Mouse (Mus musculus) MEL (cell line): ENCODE data around the gene Csnk1e. TPM values are rescaled to one million over a fixed set of nuclear protein-coding genes. Genes with fewer than 3 reads are reported as not detected.

Experiments
- DNase-seq: peaks from one replicate; pipeline ENCODE4 v3.0.0; 2011; ENCODE audit warnings: low read depth, low spot score
- H3K27ac ChIP-seq: 2 replicates; pipeline ENCODE4 v1.5.1; 2012; ENCODE audit warnings: low read depth, mild to moderate bottlenecking, control low read depth, low read length, moderate library complexity; ENCODE audit not compliant: control insufficient read depth
- H3K27me3 ChIP-seq, 2 experiments: fragments of 150-350 bp in 1 of 2; sonication (generic) in 1 of 2; 2 replicates each; pipeline ENCODE4 v1.6.1; 2012; ENCODE audit warnings: low read length in 2 of 2, mild to moderate bottlenecking in 2 of 2, improper control_type of control experiment in 1 of 2, moderate library complexity in 1 of 2; ENCODE audit not compliant: insufficient read depth in 2 of 2, control insufficient read depth in 1 of 2
- H3K36me3 ChIP-seq, 2 experiments: 2 replicates each; pipeline ENCODE4 v1.6.1; 2012 to 2014; ENCODE audit warnings: low read length in 2 of 2, improper control_type of control experiment in 1 of 2, inconsistent platforms in 1 of 2, mild to moderate bottlenecking in 1 of 2; ENCODE audit not compliant: insufficient read depth in 2 of 2, control insufficient read depth in 1 of 2
- H3K4me1 ChIP-seq, 2 experiments: fragments of 150-350 bp in 1 of 2; sonication (generic) in 1 of 2; 2 replicates each; pipeline ENCODE4 v1.6.1; 2012; ENCODE audit warnings: low read length in 2 of 2, improper control_type of control experiment in 1 of 2, mild to moderate bottlenecking in 1 of 2; ENCODE audit not compliant: insufficient read depth in 2 of 2, control insufficient read depth in 1 of 2
- H3K4me3 ChIP-seq, 2 experiments: fragments of 150-350 bp in 1 of 2; sonication (generic) in 1 of 2; 2 replicates each; pipeline ENCODE4 v1.5.1; 2012; ENCODE audit warnings: low read depth in 2 of 2, low read length in 2 of 2, mild to moderate bottlenecking in 2 of 2, moderate library complexity in 2 of 2, control low read depth in 1 of 2, improper control_type of control experiment in 1 of 2; ENCODE audit not compliant: control insufficient read depth in 1 of 2, insufficient read depth in 1 of 2
- H3K79me2 ChIP-seq: 2 replicates; pipeline ENCODE4 v1.6.1; 2012; ENCODE audit warnings: mild to moderate bottlenecking, low read length, moderate library complexity; ENCODE audit not compliant: control insufficient read depth, poor library complexity, insufficient read depth
- H3K9ac ChIP-seq: 2 replicates; pipeline ENCODE4 v1.6.1; 2012; ENCODE audit warnings: low read depth, mild to moderate bottlenecking, control low read depth, low read length, moderate library complexity; ENCODE audit not compliant: control insufficient read depth, poor library complexity, severe bottlenecking
- H3K9me3 ChIP-seq: fragments of 150-350 bp; sonication (generic); replicated peaks from 2 replicates; pipeline ENCODE4 v1.6.1; 2012; ENCODE audit warnings: mild to moderate bottlenecking, low read length, improper control_type of control experiment, moderate library complexity; ENCODE audit not compliant: insufficient read depth
- BHLHE40 ChIP-seq: IDR thresholded peaks from 2 replicates; pipeline ENCODE4 v1.6.1; 2012; ENCODE audit warnings: low read depth, mild to moderate bottlenecking, inconsistent platforms, low read length, improper control_type of control experiment, borderline replicate concordance
- CHD1 ChIP-seq: IDR thresholded peaks from 2 replicates; pipeline ENCODE4 v1.6.1; 2012; ENCODE audit warnings: low read depth, mild to moderate bottlenecking, inconsistent platforms, low read length, improper control_type of control experiment
- ELF1 ChIP-seq: IDR thresholded peaks from 2 replicates; pipeline ENCODE4 v1.6.1; 2014; ENCODE audit warnings: low read depth, mild to moderate bottlenecking, inconsistent platforms, low read length, improper control_type of control experiment, moderate library complexity
- ETS1 ChIP-seq: IDR thresholded peaks from 2 replicates; pipeline ENCODE4 v1.6.1; 2012; ENCODE audit warnings: low read depth, mild to moderate bottlenecking, inconsistent platforms, low read length, improper control_type of control experiment, moderate library complexity
- GABPA ChIP-seq: IDR thresholded peaks from 2 replicates; pipeline ENCODE4 v1.6.1; 2012; ENCODE audit warnings: low read depth, mild to moderate bottlenecking, inconsistent platforms, low read length, improper control_type of control experiment, moderate library complexity
- GATA1 ChIP-seq: IDR thresholded peaks from 2 replicates; pipeline ENCODE4 v1.6.1; 2011; ENCODE audit warnings: low read depth, low read length, improper control_type of control experiment
- HCFC1 ChIP-seq: IDR thresholded peaks from 2 replicates; pipeline ENCODE4 v1.6.1; 2012; ENCODE audit warnings: low read depth, mild to moderate bottlenecking, inconsistent platforms, low read length, improper control_type of control experiment, moderate library complexity
- KAT2A ChIP-seq: conservative IDR thresholded peaks from 2 replicates; pipeline ENCODE4 v1.6.1; 2012; ENCODE audit warnings: low read depth, low read length, improper control_type of control experiment, inconsistent platforms
- MAFK ChIP-seq: IDR thresholded peaks from 2 replicates; pipeline ENCODE4 v1.6.1; 2011; ENCODE audit warnings: low read depth, mild to moderate bottlenecking, low read length, improper control_type of control experiment, borderline replicate concordance
- MEF2A ChIP-seq: IDR thresholded peaks from 2 replicates; pipeline ENCODE4 v1.6.1; 2014; ENCODE audit warnings: low read depth, mild to moderate bottlenecking, inconsistent platforms, low read length, improper control_type of control experiment; ENCODE audit not compliant: poor library complexity, insufficient replicate concordance, severe bottlenecking; ENCODE audit errors: extremely low read depth
- MXI1 ChIP-seq: IDR thresholded peaks from 2 replicates; pipeline ENCODE4 v1.6.1; 2011; ENCODE audit warnings: mild to moderate bottlenecking, low read depth, low read length, improper control_type of control experiment
- MYB ChIP-seq: IDR thresholded peaks from 2 replicates; pipeline ENCODE4 v1.6.1; 2011; ENCODE audit warnings: mild to moderate bottlenecking, low read depth, low read length, improper control_type of control experiment
- MYC ChIP-seq: IDR thresholded peaks from 2 replicates; pipeline ENCODE4 v1.6.1; 2011; ENCODE audit warnings: low read depth, mild to moderate bottlenecking, low read length, improper control_type of control experiment, moderate library complexity
- NELFE ChIP-seq: IDR thresholded peaks from 2 replicates; pipeline ENCODE4 v1.6.1; 2011; ENCODE audit warnings: low read depth, low read length, improper control_type of control experiment
- NRF1 ChIP-seq: IDR thresholded peaks from 2 replicates; pipeline ENCODE4 v1.6.1; 2014; ENCODE audit warnings: low read depth, mild to moderate bottlenecking, inconsistent platforms, low read length, improper control_type of control experiment, moderate library complexity; ENCODE audit not compliant: poor library complexity, insufficient read depth, severe bottlenecking
- POLR2A ChIP-seq, 2 experiments: IDR thresholded peaks; 2 replicates each; pipeline ENCODE4 v1.6.1; 2011 to 2012; ENCODE audit warnings: low read length in 2 of 2, mild to moderate bottlenecking in 2 of 2, control low read depth in 1 of 2, improper control_type of control experiment in 1 of 2, low read depth in 1 of 2, moderate library complexity in 1 of 2; ENCODE audit not compliant: control insufficient read depth in 1 of 2, insufficient read depth in 1 of 2, poor library complexity in 1 of 2
- POLR2AphosphoS2 ChIP-seq: IDR thresholded peaks from 2 replicates; pipeline ENCODE4 v1.6.1; 2011; ENCODE audit warnings: low read length, improper control_type of control experiment
- POLR2AphosphoS5 ChIP-seq: IDR thresholded peaks from 2 replicates; pipeline ENCODE4 v1.6.1; 2012; ENCODE audit warnings: low read depth, borderline replicate concordance, mild to moderate bottlenecking, inconsistent platforms, low read length, moderate library complexity, mixed read lengths
- RAD21 ChIP-seq: IDR thresholded peaks from 2 replicates; pipeline ENCODE4 v1.6.1; 2011; ENCODE audit warnings: mild to moderate bottlenecking, low read depth, low read length, improper control_type of control experiment
- RCOR1 ChIP-seq: IDR thresholded peaks from 2 replicates; pipeline ENCODE4 v1.6.1; 2012; ENCODE audit warnings: low read depth, mild to moderate bottlenecking, inconsistent platforms, low read length, improper control_type of control experiment
- SMC3 ChIP-seq: IDR thresholded peaks from 2 replicates; pipeline ENCODE4 v1.6.1; 2011; ENCODE audit warnings: low read depth, low read length, improper control_type of control experiment
- TBP ChIP-seq: IDR thresholded peaks from 2 replicates; pipeline ENCODE4 v1.8.0; 2011; ENCODE audit warnings: low read depth, low read length, improper control_type of control experiment
- UBTF ChIP-seq: IDR thresholded peaks from 2 replicates; pipeline ENCODE4 v1.6.1; 2012; ENCODE audit warnings: low read depth, mild to moderate bottlenecking, inconsistent platforms, low read length, improper control_type of control experiment, moderate library complexity, borderline replicate concordance; ENCODE audit not compliant: insufficient read depth
- USF1 ChIP-seq: IDR thresholded peaks from 2 replicates; pipeline ENCODE4 v1.6.1; 2014; ENCODE audit warnings: low read depth, mild to moderate bottlenecking, inconsistent platforms, low read length, improper control_type of control experiment, moderate library complexity
- USF2 ChIP-seq, 2 experiments: IDR thresholded peaks; 2 replicates each; pipeline ENCODE4 v1.6.1; 2011 to 2012; ENCODE audit warnings: improper control_type of control experiment in 2 of 2, low read length in 2 of 2, borderline replicate concordance in 1 of 2, inconsistent platforms in 1 of 2, low read depth in 1 of 2, mild to moderate bottlenecking in 1 of 2; ENCODE audit not compliant: insufficient read depth in 1 of 2
- ZC3H11A ChIP-seq: IDR thresholded peaks from 2 replicates; pipeline ENCODE4 v1.6.1; 2012; ENCODE audit warnings: low read depth, mild to moderate bottlenecking, inconsistent platforms, low read length, improper control_type of control experiment
- ZKSCAN1 ChIP-seq: IDR thresholded peaks from 2 replicates; pipeline ENCODE4 v1.6.1; 2012; ENCODE audit warnings: low read depth, mild to moderate bottlenecking, inconsistent platforms, low read length, improper control_type of control experiment, moderate library complexity
- ZMIZ1 ChIP-seq: IDR thresholded peaks from 2 replicates; pipeline ENCODE4 v1.6.1; 2012; ENCODE audit warnings: low read depth, mild to moderate bottlenecking, inconsistent platforms, low read length, improper control_type of control experiment, moderate library complexity
- ZNF384 ChIP-seq: IDR thresholded peaks from 2 replicates; pipeline ENCODE4 v1.6.1; 2012; ENCODE audit warnings: low read depth, mild to moderate bottlenecking, inconsistent platforms, low read length, improper control_type of control experiment
- polyA plus RNA-seq, 2 experiments: library from polyadenylated mRNA; stranded (reverse) in 1 of 2; unstranded in 1 of 2; fragments of >175 nt in 1 of 2; fragments of >200 nt in 1 of 2; gene quantifications; 2 replicates each; pipeline versions ENCODE4 v1.2.1 to v1.2.4; 2012; ENCODE audit warnings: low replicate concordance in 2 of 2, low read depth in 1 of 2; ENCODE audit not compliant: insufficient read length in 2 of 2, insufficient read depth in 1 of 2, missing spikeins in 1 of 2
- total RNA-seq: library from RNA; depleted of rRNA; stranded (reverse); fragments of 300-350 nt; gene quantifications from 2 replicates; pipeline ENCODE4 v1.2.3, GENCODE M21; 2012

Gene Csnk1e
- total and polyA plus RNA-seq, 3 experiments, result 28.5 to 58.1 TPM; not detected in 1

DNA sequence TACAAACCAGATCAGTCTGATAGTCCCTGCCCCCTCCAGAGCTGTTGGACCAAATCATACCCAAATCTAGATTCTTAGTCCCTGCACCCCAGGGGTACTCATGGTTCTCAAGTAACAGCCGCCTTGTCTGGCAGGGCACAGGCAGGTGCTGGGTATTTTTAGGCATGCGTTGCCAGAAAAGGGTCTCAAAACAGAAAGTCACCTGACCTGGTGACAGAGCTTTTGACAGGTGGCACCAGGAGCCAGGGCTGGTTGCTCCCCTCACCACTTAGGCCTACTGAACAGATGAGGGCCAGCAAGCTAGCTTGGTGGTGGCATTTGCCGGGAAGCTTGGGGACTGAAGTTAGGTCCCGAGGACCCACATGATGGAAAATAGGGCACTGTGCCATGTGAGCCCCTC, 48.8 kb downstream of the Csnk1e start:
- H3K4me3 ChIP-seq, result no peak overlapping the region
- H3K4me1 ChIP-seq, result peaks cover 2 to 28% of the 10 kb centered on the region in 2 experiments; a peak in 3 of 4 replicates
- no peak for TF ChIP-seq SMC3
- TF ChIP-seq NELFE, result no peak
- no peak for TF ChIP-seq HCFC1
- TF ChIP-seq ZNF384, result no peak
- no peak for TF ChIP-seq POLR2A (IDR thresholded peaks at IDR 0.05; ENCODE audit: control insufficient read depth in 1 of 2, insufficient read depth in 1 of 2, low read depth in 1 of 2, low read length in 2 of 2, poor library complexity in 1 of 2)
- TF ChIP-seq MYC, result no peak
- TF ChIP-seq NRF1, result no peak
- no peak for TF ChIP-seq ZKSCAN1
- TF ChIP-seq CHD1, result no peak
- TF ChIP-seq ETS1, result no peak
- TF ChIP-seq MXI1, result no peak
- TF ChIP-seq MEF2A, result no peak
- no peak for TF ChIP-seq MAFK
- no peak for TF ChIP-seq UBTF
- no peak for TF ChIP-seq POLR2AphosphoS5
- TF ChIP-seq BHLHE40, result no peak
- no peak for TF ChIP-seq USF2 (IDR thresholded peaks at IDR 0.05; ENCODE audit: borderline replicate concordance in 1 of 2, insufficient read depth in 1 of 2, low read depth in 1 of 2, low read length in 2 of 2)
- TF ChIP-seq GABPA, result no peak
- TF ChIP-seq ZMIZ1, result no peak
- no peak for TF ChIP-seq RAD21
- peaks cover 9% of the 10 kb centered on the region for H3K79me2 ChIP-seq
- H3K27ac ChIP-seq, result no peak overlapping the region
- H3K9ac ChIP-seq, result no peak overlapping the region
- no peaks in the 10 kb centered on the region for H3K9me3 ChIP-seq
- no peak for DNase-seq
- H3K27me3 ChIP-seq, result no peaks in the 10 kb centered on the region
- H3K36me3 ChIP-seq, result peaks cover 0 to 7% of the 10 kb centered on the region in 2 experiments; a peak in 1 of 4 replicates

DNA sequence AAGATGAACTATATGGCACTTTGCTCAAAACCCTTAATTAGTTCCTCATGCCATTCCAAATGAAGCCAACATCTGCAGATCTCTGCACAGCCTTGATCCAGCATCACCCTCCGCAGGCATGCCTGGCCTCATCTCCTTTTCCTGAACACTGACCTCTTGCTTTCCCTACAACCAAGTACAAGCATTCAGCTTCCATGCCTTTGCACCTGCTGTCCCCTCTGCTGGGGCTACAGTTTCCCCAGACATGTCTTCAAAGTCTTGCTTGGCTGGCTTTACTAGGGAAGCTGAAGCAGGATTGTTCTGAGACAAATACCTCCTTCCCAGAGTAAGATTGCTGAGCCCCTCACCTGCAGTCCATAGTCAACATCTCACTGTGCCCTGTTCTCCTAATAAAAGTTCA, 51.1 kb downstream of the Csnk1e start:
- no peaks in the 10 kb centered on the region for H3K9me3 ChIP-seq
- H3K27ac ChIP-seq, result no peak overlapping the region
- no peak overlapping the region for H3K9ac ChIP-seq
- H3K36me3 ChIP-seq, result peaks cover 0 to 7% of the 10 kb centered on the region in 2 experiments; a peak in 1 of 4 replicates
- peaks cover 9% of the 10 kb centered on the region for H3K79me2 ChIP-seq
- TF ChIP-seq POLR2A (IDR thresholded peaks at IDR 0.05; ENCODE audit: control insufficient read depth in 1 of 2, insufficient read depth in 1 of 2, low read depth in 1 of 2, low read length in 2 of 2, poor library complexity in 1 of 2), result no peak
- no peak for TF ChIP-seq ELF1
- TF ChIP-seq POLR2AphosphoS2, result no peak
- TF ChIP-seq USF2 (IDR thresholded peaks at IDR 0.05; ENCODE audit: borderline replicate concordance in 1 of 2, insufficient read depth in 1 of 2, low read depth in 1 of 2, low read length in 2 of 2), result no peak
- TF ChIP-seq MXI1, result no peak
- no peak for TF ChIP-seq MYB
- TF ChIP-seq POLR2AphosphoS5, result no peak
- TF ChIP-seq RCOR1, result no peak
- no peak for TF ChIP-seq KAT2A
- TF ChIP-seq ZMIZ1, result no peak
- TF ChIP-seq TBP, result no peak
- no peak for TF ChIP-seq HCFC1
- TF ChIP-seq NRF1, result no peak
- TF ChIP-seq GABPA, result no peak
- TF ChIP-seq GATA1, result no peak
- TF ChIP-seq CHD1, result no peak
- no peak for TF ChIP-seq USF1
- TF ChIP-seq MEF2A, result no peak
- no peak for TF ChIP-seq ZC3H11A
- H3K27me3 ChIP-seq, result no peaks in the 10 kb centered on the region
- H3K4me3 ChIP-seq, result peak overlapping the region in 1 of 2 experiments; percentile 4; a peak in 2 of 4 replicates
- no peak for DNase-seq
- H3K4me1 ChIP-seq, result peaks cover 2 to 32% of the 10 kb centered on the region in 2 experiments
